Mouse (Mus musculus) liver, adult 2 months (tissue): ENCODE measurements at regions not wholly inside any gene's neighbourhood (a gene's known extent, or its start where the extent isn't known, plus 50 kb on each side); places are given as distances from the start of the nearest gene placed in this dataset.

Experiments used
- CTCF ChIP-seq: fragments of 200-500 bp; IDR thresholded peaks from 2 replicates; pipeline ENCODE4 v1.5.1; 2011; ENCODE audit warnings: low read depth, low read length, control low read depth
- POLR2A ChIP-seq: fragments of 200-500 bp; IDR thresholded peaks from 2 replicates; pipeline ENCODE4 v1.6.1; 2011; ENCODE audit warnings: low read length, control low read depth; ENCODE audit not compliant: insufficient read depth; ENCODE audit errors: extremely low read depth

- TF ChIP-seq POLR2A (no peak), CTCF (no peak)
These were observed 448.6 kb upstream of the Gm9747 start for GRCm38 (mm10) chr1:81784305-81784704.
